Mouse (Mus musculus) cerebellum, postnatal 4 days (tissue): ENCODE results near the gene Xlr.
"Not testable (repeated sequence)": the region's sequence is repeated elsewhere in the genome, so short reads cannot be mapped to it uniquely, and the experiment has no call there.

Experiments
- DNase-seq, 2 experiments: peaks; one replicate each; pipeline ENCODE4 v3.0.0; 2022; ENCODE audit warnings: low spot score in 2 of 2, mixed read lengths in 1 of 2

Xlr gene

GRCm38 (mm10) chrX:53797519-53797918, at the start of gene Xlr:
Gene Xlr (minus strand): TSS chrX:53797706.
- DNase-seq = not testable (repeated sequence)

- DNase-seq = no peak
Observed at GRCm38 (mm10) chrX:53799074-53799473, 1.6 kb upstream of the Xlr start.

DNA sequence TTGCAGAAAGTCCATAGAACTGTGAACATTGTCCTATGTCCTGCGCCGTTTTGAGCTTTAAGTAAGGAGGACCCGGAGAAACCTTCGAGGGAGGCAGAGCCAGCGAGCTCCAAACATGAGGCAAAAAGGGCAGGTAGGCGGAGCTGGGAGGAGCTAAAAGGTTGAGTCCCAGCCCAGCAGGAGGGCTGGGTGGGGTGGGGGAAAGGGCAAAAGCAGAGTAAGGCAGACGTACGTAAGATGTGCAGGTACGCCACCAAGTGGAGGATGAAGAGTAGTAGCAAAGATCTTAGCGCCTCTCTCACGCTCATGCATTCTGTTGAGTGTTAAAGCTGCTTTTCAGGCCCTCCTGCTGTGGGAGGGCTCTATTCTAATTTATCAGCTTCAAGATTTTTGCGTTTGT, 21.2 kb downstream of the Xlr start, which contains the start of gene Zfp36l3:
Zfp36l3 (minus strand) TSS at position 119 of the 400 bp plus-strand sequence.
- DNase-seq = no peak

GRCm38 (mm10) chrX:53757736-53758135, 39.8 kb downstream of the Xlr start, which contains the start of gene 1700013H16Rik:
Gene 1700013H16Rik (minus strand): TSS chrX:53757831.
- DNase-seq = no peak

GRCm38 (mm10) chrX:53752851-53753250, 44.7 kb downstream of the Xlr start:
- no peak for DNase-seq

DNA sequence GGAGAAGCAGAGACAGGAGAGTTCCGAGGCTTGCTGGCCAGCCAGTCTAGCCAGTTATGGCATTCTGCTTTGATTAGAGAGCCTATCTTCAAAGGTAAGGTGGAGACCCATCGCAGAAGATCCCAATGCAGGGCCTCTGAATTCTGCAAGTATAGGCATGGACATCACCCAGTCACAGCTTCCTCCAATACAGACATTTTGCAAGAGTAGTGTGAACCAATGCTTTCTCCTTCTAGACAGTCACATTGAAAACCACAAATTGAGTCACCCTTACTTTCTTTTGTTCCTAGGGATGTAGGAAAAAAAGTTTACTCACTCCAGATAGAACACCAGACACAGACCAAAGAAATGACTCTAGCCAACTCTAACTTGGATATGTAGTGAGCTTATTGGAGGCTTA, 68.5 kb downstream of the Xlr start:
- no peak for DNase-seq
